Mouse (Mus musculus): ENCODE results near the gene Ak7. TPM values are rescaled to one million over a fixed set of nuclear protein-coding genes. Genes with fewer than 3 reads are reported as not detected.
A peak's percentile ranks its signal among the peaks of the same experiment; 100 is the strongest.

Gene Ak7
- polyA plus RNA-seq, 1 experiment from 2014 or later = 0.21 TPM

DNA sequence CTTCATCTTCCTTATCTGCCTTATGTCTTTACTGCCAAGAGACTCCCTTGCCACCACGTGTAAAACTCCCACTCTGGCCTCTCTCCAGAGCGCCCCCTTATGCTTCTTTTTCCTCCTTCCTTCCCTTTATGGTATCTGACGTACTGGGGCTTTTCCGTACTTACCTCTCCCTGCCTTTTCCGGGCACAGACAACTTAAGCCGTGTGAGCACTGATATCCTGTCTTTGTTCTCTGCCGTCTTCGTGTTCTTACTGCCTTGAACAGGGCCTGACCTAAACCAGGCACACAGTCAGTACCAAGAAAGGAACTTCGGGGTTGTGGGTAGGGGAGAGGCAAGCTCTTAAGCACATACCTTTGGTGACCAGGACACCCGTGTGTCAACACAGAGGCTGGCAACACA lies 63.9 kb downstream of the Ak7 start:
- H3K27ac ChIP-seq (ENCODE audit: low read depth) = no peak overlapping the region
- ATAC-seq (no peak), DNase-seq (no peak)
- H3K4me1 ChIP-seq (ENCODE audit: insufficient read depth) = no peaks in the 10 kb centered on the region
- 40% methylated on average over 10 of the region's 10 CpGs for WGBS (ENCODE audit: insufficient replicate concordance)
- no peak for TF ChIP-seq EP300 (IDR thresholded peaks at IDR 0.05; ENCODE audit: low read depth)
- TF ChIP-seq CTCF (IDR thresholded peaks at IDR 0.05; ENCODE audit: low read depth) = no peak
- H3K9me3 ChIP-seq (ENCODE audit: low read length) = no peaks in the 10 kb centered on the region
- H3K27me3 ChIP-seq (ENCODE audit: insufficient read depth, low read length) = no peaks in the 10 kb centered on the region
- H3K36me3 ChIP-seq (replicated peaks; ENCODE audit: insufficient read depth, low read length) = no peaks in the 10 kb centered on the region
- no peak overlapping the region for H3K9ac ChIP-seq (replicated peaks)
- H3K4me3 ChIP-seq (ENCODE audit: low read depth, low read length) = no peak overlapping the region
- H3K4me2 ChIP-seq (ENCODE audit: low read depth, low read length) = no peak overlapping the region

DNA sequence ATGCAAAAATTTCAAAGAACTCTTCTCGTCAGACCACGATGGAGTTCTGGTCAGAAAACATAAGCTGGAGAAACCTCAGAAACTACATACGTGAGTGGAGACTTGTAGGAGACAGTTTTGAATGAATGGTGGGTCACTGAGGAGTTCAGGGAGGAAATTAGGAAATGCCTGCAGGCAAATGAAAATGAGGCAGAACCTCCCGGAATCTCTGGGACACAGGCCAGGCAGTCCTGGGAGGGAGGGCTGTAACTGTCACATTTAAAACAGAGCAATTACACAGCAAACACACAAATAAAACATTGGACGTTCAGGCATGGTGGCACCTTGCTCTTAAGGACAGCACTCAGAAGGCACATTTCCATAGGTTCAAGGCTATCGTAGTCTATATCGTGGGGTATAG lies 69.1 kb downstream of the Ak7 start:
- Histone ChIP-seq H3K4me2 (ENCODE audit: low read depth, low read length) (no peak overlapping the region), H3K27ac (ENCODE audit: low read depth) (no peak overlapping the region), H3K36me3 (replicated peaks; ENCODE audit: insufficient read depth, low read length) (no peaks in the 10 kb centered on the region), H3K27me3 (ENCODE audit: insufficient read depth, low read length) (no peaks in the 10 kb centered on the region), H3K9me3 (ENCODE audit: low read length) (no peaks in the 10 kb centered on the region), H3K9ac (replicated peaks) (no peak overlapping the region), H3K4me3 (ENCODE audit: low read depth, low read length) (no peak overlapping the region), H3K4me1 (ENCODE audit: insufficient read depth) (no peaks in the 10 kb centered on the region)
- no peak for TF ChIP-seq EP300 (IDR thresholded peaks at IDR 0.05; ENCODE audit: low read depth)
- no peak for TF ChIP-seq CTCF (IDR thresholded peaks at IDR 0.05; ENCODE audit: low read depth)
- peak; percentile 22 for DNase-seq
- ATAC-seq = no peak
- WGBS (ENCODE audit: insufficient replicate concordance) = 74% methylated on average over 7 of the region's 7 CpGs

DNA sequence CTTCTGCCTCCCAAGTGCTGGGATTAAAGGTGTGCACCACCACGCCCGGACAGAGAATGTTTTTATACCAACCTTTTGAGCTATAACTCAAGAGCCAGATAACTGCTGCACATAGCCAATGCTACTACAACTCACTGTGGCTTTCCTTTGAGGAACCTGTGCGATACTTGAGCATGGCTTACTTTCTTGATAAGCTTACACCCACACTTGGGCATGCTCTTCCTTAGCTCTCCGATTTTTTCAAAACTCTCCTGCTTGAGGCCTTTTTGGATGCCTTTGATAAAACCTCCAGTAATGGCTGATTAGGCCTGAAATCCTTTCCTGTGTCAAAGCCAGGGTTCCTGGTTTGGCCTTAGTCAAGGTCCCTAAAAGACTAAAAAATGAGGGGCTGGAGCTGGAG lies 71.9 kb downstream of the Ak7 start:
- Histone ChIP-seq H3K36me3 (replicated peaks; ENCODE audit: insufficient read depth, low read length) (no peaks in the 10 kb centered on the region), H3K4me3 (ENCODE audit: low read depth, low read length) (no peak overlapping the region), H3K27me3 (ENCODE audit: insufficient read depth, low read length) (no peaks in the 10 kb centered on the region), H3K27ac (ENCODE audit: low read depth) (no peak overlapping the region), H3K4me1 (ENCODE audit: insufficient read depth) (no peaks in the 10 kb centered on the region), H3K4me2 (ENCODE audit: low read depth, low read length) (no peak overlapping the region), H3K9ac (replicated peaks) (no peak overlapping the region), H3K9me3 (ENCODE audit: low read length) (no peaks in the 10 kb centered on the region)
- WGBS (ENCODE audit: insufficient replicate concordance) = 54% methylated on average over 4 of the region's 4 CpGs
- TF ChIP-seq CTCF (IDR thresholded peaks at IDR 0.05; ENCODE audit: low read depth) = no peak
- TF ChIP-seq EP300 (IDR thresholded peaks at IDR 0.05; ENCODE audit: low read depth) = no peak
- DNase-seq = no peak
- ATAC-seq = no peak

DNA sequence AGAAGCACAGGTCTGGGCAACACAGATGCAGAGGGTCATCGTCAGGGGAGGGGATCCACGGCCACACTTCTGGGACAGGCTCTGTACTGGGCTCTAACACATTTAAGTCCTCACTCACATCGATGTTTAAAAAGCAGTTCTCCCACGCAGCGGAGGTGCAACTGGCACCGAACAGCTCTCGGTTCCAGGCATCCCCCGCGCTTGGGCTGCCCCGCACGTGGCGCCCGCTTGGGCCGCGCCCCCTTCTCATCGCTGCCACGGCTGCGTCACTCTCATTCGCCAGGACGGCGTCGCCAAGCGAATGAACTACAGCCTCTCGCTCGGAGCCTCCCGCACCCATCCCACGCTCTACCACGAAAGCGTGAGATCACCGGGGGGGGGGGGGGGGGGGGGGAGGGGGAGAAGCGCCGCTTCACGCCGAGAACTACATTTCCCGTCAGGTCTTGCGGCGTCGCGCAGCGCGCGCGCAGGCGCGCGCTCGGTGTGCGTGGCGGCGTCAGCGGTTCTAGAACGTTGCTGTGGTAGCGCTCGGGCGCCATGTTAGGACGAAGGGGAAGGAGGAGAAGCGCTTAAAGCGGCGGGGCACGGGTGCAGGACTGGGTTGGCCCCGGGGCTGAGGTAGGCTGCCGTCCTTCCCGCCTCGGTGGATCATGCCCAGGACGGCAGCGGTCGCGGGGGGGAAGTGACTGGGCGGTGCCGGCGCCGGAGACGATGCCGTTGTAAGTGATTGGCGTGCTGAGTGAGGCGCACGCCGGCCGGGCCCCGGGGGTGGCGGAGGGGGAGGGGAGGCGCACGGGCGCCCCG lies 78.6 kb downstream of the Ak7 start, which contains the start of gene Papola:
Gene Papola, plus strand, starts transcription at position 499 of the 804 bp plus-strand sequence.
- Histone ChIP-seq H3K4me3 (ENCODE audit: low read depth, low read length) (peak within 1 kb of the TSS; percentile 80), H3K27me3 (ENCODE audit: insufficient read depth, low read length) (no peaks in the 10 kb centered on the region), H3K9ac (replicated peaks) (peak within 1 kb of the TSS; percentile 91), H3K4me2 (ENCODE audit: low read depth, low read length) (peak within 1 kb of the TSS; percentile 88), H3K27ac (ENCODE audit: low read depth) (peak within 1 kb of the TSS; percentile 99), H3K36me3 (replicated peaks; ENCODE audit: insufficient read depth, low read length) (no peaks in the 10 kb centered on the region), H3K4me1 (ENCODE audit: insufficient read depth) (peaks cover 18% of the 10 kb centered on the region), H3K9me3 (ENCODE audit: low read length) (no peaks in the 10 kb centered on the region)
- no peak for TF ChIP-seq EP300 (IDR thresholded peaks at IDR 0.05; ENCODE audit: low read depth)
- ATAC-seq = peak; percentile 94
- WGBS (ENCODE audit: insufficient replicate concordance) = under 1% methylated on average over 56 of the region's 85 CpGs
- peak; percentile 93 for DNase-seq

DNA sequence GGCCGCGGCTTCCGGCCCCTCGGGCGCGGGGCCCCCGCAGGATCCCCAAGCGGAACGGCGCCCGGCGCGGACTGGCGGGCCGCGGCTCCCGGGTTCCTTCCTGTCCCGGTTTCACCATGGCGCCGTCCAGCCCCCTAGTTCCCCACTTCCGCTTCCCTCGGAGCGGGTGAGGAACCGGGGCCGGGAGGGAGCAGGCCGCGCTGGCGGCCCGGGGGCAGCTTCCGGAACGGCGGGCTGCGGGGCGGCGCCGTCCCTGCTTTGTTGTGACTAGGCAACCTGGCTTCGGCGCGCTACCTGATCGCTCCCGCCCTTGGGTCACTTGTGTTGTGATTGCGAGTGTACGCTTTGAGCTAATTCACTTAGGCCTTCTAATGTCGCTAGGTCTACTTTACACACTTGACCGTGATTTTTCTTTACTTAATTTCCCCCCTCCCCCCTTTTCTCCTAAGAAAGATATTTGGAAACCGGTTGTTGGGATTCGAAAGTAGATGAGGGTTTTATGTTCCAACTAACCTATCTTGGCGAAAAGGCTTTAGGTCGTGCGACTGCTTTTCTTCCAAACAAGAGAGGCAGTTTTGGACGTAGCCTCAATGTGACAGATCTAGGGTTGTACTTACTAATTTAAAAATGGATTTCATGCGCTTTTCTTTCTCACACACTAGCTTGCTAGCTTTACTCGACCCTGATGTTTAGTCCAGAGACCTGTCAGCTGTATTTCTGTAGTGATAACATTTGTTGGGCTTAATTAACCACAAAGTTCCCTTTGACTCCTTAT lies 79.4 kb downstream of the Ak7 start:
- no peaks in the 10 kb centered on the region for H3K27me3 ChIP-seq (ENCODE audit: insufficient read depth, low read length)
- no peaks in the 10 kb centered on the region for H3K9me3 ChIP-seq (ENCODE audit: low read length)
- H3K36me3 ChIP-seq (replicated peaks; ENCODE audit: insufficient read depth, low read length) = no peaks in the 10 kb centered on the region
- ATAC-seq (peak; percentile 73), DNase-seq (peak; percentile 84)
- TF ChIP-seq CTCF (IDR thresholded peaks at IDR 0.05; ENCODE audit: low read depth) (no peak), EP300 (IDR thresholded peaks at IDR 0.05; ENCODE audit: low read depth) (no peak)
- H3K4me2 ChIP-seq (ENCODE audit: low read depth, low read length) = peak overlapping the region; percentile 88
- WGBS (ENCODE audit: insufficient replicate concordance) = 1% methylated on average over 42 of the region's 53 CpGs
- peaks cover 18% of the 10 kb centered on the region for H3K4me1 ChIP-seq (ENCODE audit: insufficient read depth)
- H3K9ac ChIP-seq (replicated peaks) = peak overlapping the region; percentile 91
- peak overlapping the region; percentile 80 for H3K4me3 ChIP-seq (ENCODE audit: low read depth, low read length)
- H3K27ac ChIP-seq (ENCODE audit: low read depth) = peak overlapping the region; percentile 99

DNA sequence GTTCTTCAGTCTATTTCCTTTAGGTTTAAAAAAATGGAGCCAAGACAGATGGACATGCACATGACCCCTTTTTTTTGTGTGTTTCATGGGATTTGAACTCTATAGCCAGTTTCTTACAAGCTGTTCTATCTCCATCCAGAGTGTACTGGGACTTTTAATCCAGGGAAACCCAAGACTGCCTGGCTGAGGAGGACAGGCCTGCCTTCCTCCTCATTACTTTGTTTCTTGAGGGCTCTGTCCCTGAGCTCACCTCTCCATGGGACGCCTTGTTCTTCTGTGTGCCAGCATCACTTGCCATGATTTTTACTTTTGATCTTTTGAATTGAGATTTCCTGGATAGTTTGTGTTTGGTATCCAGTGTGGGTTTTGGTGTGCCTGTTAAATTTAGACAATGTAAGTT lies 80.3 kb downstream of the Ak7 start:
- Histone ChIP-seq H3K9me3 (ENCODE audit: low read length) (no peaks in the 10 kb centered on the region), H3K4me1 (ENCODE audit: insufficient read depth) (peaks cover 18% of the 10 kb centered on the region), H3K9ac (replicated peaks) (peak overlapping the region; percentile 91), H3K27ac (ENCODE audit: low read depth) (0 out of 2 replicates have a peak overlapping the region, but pooled peaks have one; percentile 99), H3K4me3 (ENCODE audit: low read depth, low read length) (peak overlapping the region; percentile 80), H3K27me3 (ENCODE audit: insufficient read depth, low read length) (no peaks in the 10 kb centered on the region), H3K36me3 (replicated peaks; ENCODE audit: insufficient read depth, low read length) (no peaks in the 10 kb centered on the region), H3K4me2 (ENCODE audit: low read depth, low read length) (peak overlapping the region; percentile 88)
- WGBS (ENCODE audit: insufficient replicate concordance) = 45% methylated on average over 1 of the region's 1 CpGs
- no peak for TF ChIP-seq CTCF (IDR thresholded peaks at IDR 0.05; ENCODE audit: low read depth)
- no peak for TF ChIP-seq EP300 (IDR thresholded peaks at IDR 0.05; ENCODE audit: low read depth)
- ATAC-seq (no peak), DNase-seq (no peak)

All from liver, postnatal 0 days (tissue).